Mouse (Mus musculus) forebrain, embryonic 16.5 days (tissue): Measurements from ENCODE around the gene Strip1. TPM values are rescaled to one million over a fixed set of nuclear protein-coding genes. Genes with fewer than 3 reads are reported as not detected.
"Not testable (repeated sequence)": the region's sequence is repeated elsewhere in the genome, so short reads cannot be mapped to it uniquely, and the experiment has no call there.

Source experiments
- ATAC-seq: fragments of 200-750 bp; cut with Nextera tagmentation; 2 replicates; pipeline ENCODE4 v1.8.0; 2017; ENCODE audit warnings: mild to moderate bottlenecking, moderate library complexity
- H3K27ac ChIP-seq: fragments of 300-500 bp; sonication (generic); 2 replicates; pipeline ENCODE4 v1.5.1; 2014; ENCODE audit warnings: low read length, control low read depth
- H3K27me3 ChIP-seq: fragments of 300-500 bp; sonication (generic); replicated peaks from 2 replicates; pipeline ENCODE4 v1.6.1; 2014; ENCODE audit warnings: low read length; ENCODE audit not compliant: control insufficient read depth, insufficient read depth
- H3K36me3 ChIP-seq: fragments of 300-500 bp; sonication (generic); 2 replicates; pipeline ENCODE4 v1.6.1; 2014; ENCODE audit not compliant: control insufficient read depth, insufficient read depth
- H3K4me1 ChIP-seq: fragments of 300-500 bp; sonication (generic); replicated peaks from 2 replicates; pipeline ENCODE4 v1.6.1; 2014; ENCODE audit warnings: low read length; ENCODE audit not compliant: control insufficient read depth, insufficient read depth
- H3K4me2 ChIP-seq: fragments of 300-500 bp; sonication (generic); 2 replicates; pipeline ENCODE4 v1.6.1; 2014; ENCODE audit warnings: mild to moderate bottlenecking, low read length, control low read depth
- H3K4me3 ChIP-seq: fragments of 300-500 bp; sonication (generic); replicated peaks from 2 replicates; pipeline ENCODE4 v1.5.1; 2014; ENCODE audit warnings: mild to moderate bottlenecking, low read length, control low read depth
- H3K9ac ChIP-seq: fragments of 300-500 bp; sonication (generic); replicated peaks from 2 replicates; pipeline ENCODE4 v1.6.1; 2014; ENCODE audit warnings: low read depth, low read length, control low read depth
- H3K9me3 ChIP-seq: fragments of 300-500 bp; sonication (generic); 2 replicates; pipeline ENCODE4 v1.6.1; 2016; ENCODE audit warnings: low read length; ENCODE audit not compliant: control insufficient read depth
- WGBS: fragments of 180-500 bp; shearing (Covaris S2); extraction: QIAGEN DNeasy Blood & Tissue Kit; methylation state at CpG from one replicate; pipeline ENCODE4 v1.1.7; 2014; 5-methylcytosine and 5-hydroxymethylcytosine counted together
- polyA plus RNA-seq: library from polyadenylated mRNA; unstranded; fragments of >200 nt; fragmentation: Nextera tagmentation; extraction: Ambion mirVana; gene quantifications from 2 replicates; pipeline ENCODE4 v1.2.1, GENCODE M21; 2015

The Strip1 gene
- polyA plus RNA-seq, 1 experiment from 2014 or later, result 148 TPM

DNA sequence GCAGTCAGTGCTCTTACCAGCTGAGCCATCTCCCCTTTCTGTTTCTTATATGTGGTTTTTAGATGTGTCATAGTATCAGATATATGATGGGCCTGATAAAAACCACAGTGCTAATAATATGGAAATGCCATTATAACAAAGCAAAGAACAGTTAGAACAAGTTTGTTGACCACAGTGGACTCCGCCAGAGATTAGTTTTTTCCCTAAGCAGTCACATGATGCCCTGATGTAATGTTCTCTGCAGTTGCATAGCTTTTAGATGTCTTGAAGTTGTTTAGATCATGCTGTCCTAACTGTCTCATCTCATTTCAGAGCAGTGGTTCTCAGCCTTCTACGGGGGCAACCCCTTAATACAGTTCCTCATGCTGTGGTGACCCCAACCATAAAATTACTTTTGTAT, 24.7 kb upstream of the Strip1 start:
- H3K9me3 ChIP-seq, result no peaks in the 10 kb centered on the region
- H3K27me3 ChIP-seq, result no peaks in the 10 kb centered on the region
- no peak overlapping the region for H3K4me2 ChIP-seq
- H3K36me3 ChIP-seq, result peaks cover 8% of the 10 kb centered on the region
- no peak overlapping the region for H3K9ac ChIP-seq
- H3K27ac ChIP-seq, result no peak overlapping the region
- ATAC-seq, result no peak
- no peak overlapping the region for H3K4me3 ChIP-seq
- WGBS, result 91% methylated on average over 2 of the region's 2 CpGs
- no peaks in the 10 kb centered on the region for H3K4me1 ChIP-seq

DNA sequence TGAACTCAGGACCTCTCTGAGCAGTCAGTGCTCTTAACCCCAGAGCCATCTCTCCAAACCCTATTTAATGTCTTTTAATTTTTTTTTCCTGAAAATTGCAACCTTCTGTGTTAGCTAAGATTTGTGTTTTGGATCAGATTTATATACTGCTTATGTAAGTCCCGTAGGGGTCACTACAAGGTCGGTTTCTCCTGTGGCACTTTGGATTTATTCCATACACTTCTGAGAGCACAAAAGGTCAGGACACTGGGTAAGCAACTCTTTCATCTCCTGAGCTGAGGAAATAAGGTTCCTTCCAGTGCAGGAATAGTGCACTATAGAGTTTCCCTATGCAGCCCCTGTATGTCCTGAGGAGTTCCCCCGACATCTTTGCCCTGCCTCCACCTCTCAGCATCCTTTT, 24.0 kb upstream of the Strip1 start:
- Histone ChIP-seq H3K4me2 (no peak overlapping the region), H3K36me3 (peaks cover 3% of the 10 kb centered on the region; the same call in 1 of the 2 replicates), H3K4me3 (no peak overlapping the region), H3K27ac (no peak overlapping the region), H3K4me1 (no peaks in the 10 kb centered on the region), H3K9me3 (no peaks in the 10 kb centered on the region), H3K27me3 (no peaks in the 10 kb centered on the region), H3K9ac (no peak overlapping the region)
- WGBS, result 87% methylated on average over 3 of the region's 3 CpGs
- no peak for ATAC-seq

DNA sequence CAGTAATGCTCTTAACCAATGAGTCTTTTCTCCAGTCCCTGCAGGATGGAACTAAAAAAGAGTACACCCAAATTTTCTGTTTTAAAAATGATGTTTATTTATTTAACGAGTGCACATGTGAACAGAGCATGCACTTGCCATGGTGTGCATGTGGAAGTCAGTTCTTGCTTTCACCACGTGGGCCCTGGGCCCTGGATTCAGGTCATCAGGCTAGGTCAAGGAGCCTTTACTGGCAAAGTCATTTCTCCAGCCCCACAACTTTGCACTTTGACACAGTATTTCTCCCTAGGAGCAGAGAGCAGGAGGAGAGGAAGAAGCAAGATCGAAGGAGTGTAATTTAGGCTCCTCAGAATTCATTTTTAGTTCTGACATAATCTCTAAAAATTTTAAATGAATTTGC, 23.4 kb upstream of the Strip1 start:
- Histone ChIP-seq H3K4me2 (no peak overlapping the region), H3K27ac (no peak overlapping the region), H3K9ac (no peak overlapping the region), H3K36me3 (no peaks in the 10 kb centered on the region), H3K4me1 (no peaks in the 10 kb centered on the region), H3K9me3 (no peaks in the 10 kb centered on the region), H3K4me3 (no peak overlapping the region), H3K27me3 (no peaks in the 10 kb centered on the region)
- WGBS, result 85% methylated on average over 3 of the region's 3 CpGs
- ATAC-seq, result no peak

DNA sequence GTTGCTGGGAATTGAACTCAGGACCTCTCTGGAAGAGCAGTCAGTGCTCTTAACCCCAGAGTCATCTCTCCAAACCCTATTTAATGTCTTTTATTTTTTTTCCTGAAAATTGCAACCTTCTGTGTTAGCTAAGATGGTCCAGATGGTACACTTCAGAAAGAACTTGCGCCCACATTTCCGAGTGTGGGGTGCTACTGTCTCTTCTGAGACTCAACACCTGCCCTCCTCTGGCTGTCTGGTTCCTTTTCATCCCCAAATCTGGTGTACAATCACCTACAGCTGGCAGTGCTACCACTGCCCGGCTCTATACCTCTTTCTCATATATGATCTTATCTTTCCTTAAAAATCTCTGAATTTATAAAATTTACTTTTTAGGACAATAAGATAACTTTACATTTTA, 21.5 kb upstream of the Strip1 start:
- no peaks in the 10 kb centered on the region for H3K36me3 ChIP-seq
- H3K4me3 ChIP-seq, result no peak overlapping the region
- H3K27me3 ChIP-seq, result no peaks in the 10 kb centered on the region
- no peak overlapping the region for H3K4me2 ChIP-seq
- 95% methylated on average over 3 of the region's 3 CpGs for WGBS
- no peaks in the 10 kb centered on the region for H3K9me3 ChIP-seq
- ATAC-seq, result no peak
- no peak overlapping the region for H3K27ac ChIP-seq
- H3K4me1 ChIP-seq, result no peaks in the 10 kb centered on the region
- no peak overlapping the region for H3K9ac ChIP-seq

DNA sequence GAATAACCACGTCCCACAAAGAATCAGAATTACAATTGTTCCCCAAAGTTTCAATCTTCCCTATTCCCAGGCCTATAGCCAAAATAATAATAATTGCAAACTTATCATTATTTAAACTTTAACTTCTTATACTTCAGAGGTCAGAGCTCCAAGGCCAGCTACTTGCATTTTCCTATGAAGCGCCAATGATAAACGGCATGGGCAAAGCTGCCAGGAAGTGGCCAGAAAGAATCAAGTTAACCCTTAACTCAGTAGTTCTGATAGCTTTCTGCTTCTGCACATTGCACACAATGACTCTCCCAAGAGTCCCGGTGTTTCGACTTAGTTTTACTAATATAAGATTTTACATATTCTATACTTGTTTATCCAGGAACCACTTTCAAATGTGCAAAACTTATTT, 18.8 kb upstream of the Strip1 start:
- not testable (repeated sequence) for H3K27ac ChIP-seq, H3K36me3 ChIP-seq, H3K27me3 ChIP-seq, H3K4me1 ChIP-seq, H3K4me2 ChIP-seq, H3K4me3 ChIP-seq, ATAC-seq, H3K9ac ChIP-seq, H3K9me3 ChIP-seq
- 73% methylated on average over 5 of the region's 5 CpGs for WGBS

DNA sequence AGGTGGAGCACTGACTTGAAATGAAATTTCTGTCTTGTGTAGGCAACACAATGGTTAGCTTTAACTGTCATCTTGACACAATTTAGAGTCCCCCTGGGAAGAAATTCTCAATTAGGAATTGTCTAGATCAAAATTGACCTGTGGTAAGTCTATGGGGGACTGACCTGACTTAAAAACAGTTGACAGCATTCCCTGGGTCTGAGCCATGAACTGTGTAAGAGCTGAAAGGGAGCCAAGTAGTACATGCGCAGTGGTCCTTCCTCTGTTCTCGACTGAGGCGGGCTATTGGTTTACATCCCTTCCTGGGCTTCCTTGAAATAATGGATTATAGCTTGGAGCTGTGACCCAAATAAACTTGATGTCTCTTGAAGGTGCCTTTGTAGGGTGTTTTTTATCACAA, 15.5 kb upstream of the Strip1 start:
- ATAC-seq, result no peak

DNA sequence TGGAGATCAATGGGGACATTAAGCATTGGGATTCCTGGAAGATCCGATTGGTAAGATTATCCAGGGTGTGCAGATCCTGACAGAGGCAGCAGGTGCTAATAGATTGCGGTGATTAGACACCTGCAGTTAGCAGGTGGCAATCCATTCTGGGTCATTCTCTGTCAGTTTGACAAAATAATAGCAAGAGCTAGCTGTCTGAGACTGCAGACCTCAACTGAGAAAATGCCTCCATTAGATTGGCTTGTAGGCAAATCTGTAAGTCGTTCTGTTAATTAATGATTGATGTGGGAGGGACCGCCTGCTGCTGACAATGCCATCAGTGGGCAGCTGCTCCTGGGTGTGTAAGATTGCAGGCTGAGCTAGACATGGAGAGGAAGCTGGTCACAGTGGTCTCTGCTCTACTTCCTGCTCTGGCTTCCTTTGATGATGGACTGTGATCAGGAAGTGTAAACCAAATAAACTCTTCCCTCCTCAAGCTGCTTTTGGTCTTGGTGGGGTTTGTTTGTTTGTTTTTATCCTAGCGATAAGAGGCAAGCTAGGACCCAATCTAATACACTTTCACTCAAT, 6.2 kb upstream of the Strip1 start:
- Histone ChIP-seq H3K27ac (no peak overlapping the region), H3K27me3 (no peaks in the 10 kb centered on the region), H3K36me3 (no peaks in the 10 kb centered on the region), H3K9me3 (no peaks in the 10 kb centered on the region), H3K4me3 (no peak overlapping the region), H3K4me2 (no peak overlapping the region), H3K9ac (no peak overlapping the region), H3K4me1 (no peaks in the 10 kb centered on the region)
- ATAC-seq, result no peak
- 54% methylated on average over 5 of the region's 5 CpGs for WGBS

More for the DNA sequence above, 15.5 kb upstream of the Strip1 start:
- no peak overlapping the region for H3K9ac ChIP-seq
- H3K4me3 ChIP-seq, result no peak overlapping the region
- H3K27me3 ChIP-seq, result no peaks in the 10 kb centered on the region
- H3K4me2 ChIP-seq, result no peak overlapping the region
- H3K4me1 ChIP-seq, result no peaks in the 10 kb centered on the region
- no peak overlapping the region for H3K27ac ChIP-seq
- no peaks in the 10 kb centered on the region for H3K36me3 ChIP-seq
- H3K9me3 ChIP-seq, result no peaks in the 10 kb centered on the region
- WGBS, result 81% methylated on average over 3 of the region's 3 CpGs

- no peak for ATAC-seq
- Histone ChIP-seq H3K9me3 (no peaks in the 10 kb centered on the region), H3K4me3 (no peak overlapping the region), H3K4me2 (no peak overlapping the region), H3K9ac (no peak overlapping the region), H3K27me3 (no peaks in the 10 kb centered on the region), H3K4me1 (peaks cover 4% of the 10 kb centered on the region; the same call in 1 of the 2 replicates), H3K36me3 (no peaks in the 10 kb centered on the region), H3K27ac (no peak overlapping the region)
- WGBS, result 75% methylated on average over 3 of the region's 3 CpGs
Observed at GRCm38 (mm10) chr3:107636236-107636635, 4.7 kb upstream of the Strip1 start.

DNA sequence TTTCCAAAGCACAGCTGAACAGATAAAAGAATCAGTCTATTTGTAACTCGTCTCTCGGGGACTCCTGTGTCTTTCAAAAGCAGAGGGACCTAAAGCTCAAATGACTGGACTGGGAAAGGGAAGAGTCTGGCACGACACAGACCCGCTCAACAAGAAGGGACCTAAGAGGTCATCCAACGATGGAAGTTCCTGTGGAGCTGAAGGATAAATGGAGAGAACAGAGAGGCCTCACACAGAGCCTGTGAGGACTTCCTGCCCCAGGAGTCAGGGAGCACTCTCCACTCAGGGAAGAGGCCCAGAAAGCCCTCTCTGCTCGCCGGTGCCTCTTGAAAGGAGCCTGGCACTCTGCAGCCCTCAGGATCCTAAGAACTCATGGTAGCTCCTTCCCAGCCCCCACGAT, 4.3 kb upstream of the Strip1 start:
- Histone ChIP-seq H3K27me3 (no peaks in the 10 kb centered on the region), H3K27ac (no peak overlapping the region), H3K4me3 (no peak overlapping the region), H3K4me1 (peaks cover 4% of the 10 kb centered on the region; the same call in 1 of the 2 replicates), H3K4me2 (no peak overlapping the region), H3K9ac (no peak overlapping the region), H3K36me3 (no peaks in the 10 kb centered on the region), H3K9me3 (no peaks in the 10 kb centered on the region)
- WGBS, result 72% methylated on average over 8 of the region's 8 CpGs
- ATAC-seq, result no peak

GRCm38 (mm10) chr3:107633906-107634305, 2.4 kb upstream of the Strip1 start:
- no peak for ATAC-seq
- Histone ChIP-seq H3K4me3 (no peak overlapping the region), H3K36me3 (peaks cover under 1% of the 10 kb centered on the region; the same call in 1 of the 2 replicates), H3K4me2 (no peak overlapping the region), H3K27ac (no peak overlapping the region), H3K4me1 (peaks cover 17% of the 10 kb centered on the region), H3K27me3 (no peaks in the 10 kb centered on the region), H3K9me3 (no peaks in the 10 kb centered on the region), H3K9ac (no peak overlapping the region)
- 92% methylated on average over 9 of the region's 9 CpGs for WGBS
